Mouse (Mus musculus) heart, embryonic 10.5 days (tissue): ENCODE data around the gene Cacnb4. TPM values are rescaled to one million over a fixed set of nuclear protein-coding genes. Genes with fewer than 3 reads are reported as not detected.
A peak's percentile ranks its signal among the peaks of the same experiment; 100 is the strongest.

Experiments used
- DNase-seq: peaks from one replicate; pipeline ENCODE4 v3.0.0-alpha.2; 2017; ENCODE audit warnings: low spot score
- H3K27ac ChIP-seq: fragments of 300-500 bp; sonication (generic); 2 replicates; pipeline ENCODE4 v1.5.1; 2016; ENCODE audit warnings: mild to moderate bottlenecking
- H3K27me3 ChIP-seq: fragments of 300-500 bp; sonication (generic); 2 replicates; pipeline ENCODE4 v1.6.1; 2016; ENCODE audit warnings: mild to moderate bottlenecking; ENCODE audit not compliant: poor library complexity, insufficient read depth, severe bottlenecking
- H3K36me3 ChIP-seq: fragments of 300-500 bp; sonication (generic); 2 replicates; pipeline ENCODE4 v1.6.1; 2016; ENCODE audit warnings: mild to moderate bottlenecking, moderate library complexity
- H3K4me1 ChIP-seq: fragments of 300-500 bp; sonication (generic); 2 replicates; pipeline ENCODE4 v1.6.1; 2016; ENCODE audit warnings: mild to moderate bottlenecking
- H3K4me3 ChIP-seq: fragments of 300-500 bp; sonication (generic); 2 replicates; pipeline ENCODE4 v1.5.1; 2016; ENCODE audit warnings: mild to moderate bottlenecking, moderate library complexity
- H3K9me3 ChIP-seq: fragments of 300-500 bp; sonication (generic); 2 replicates; pipeline ENCODE4 v1.6.1; 2016; ENCODE audit warnings: mild to moderate bottlenecking, moderate library complexity
- WGBS: fragments of 180-500 bp; shearing (Covaris S2); methylation state at CpG from one replicate; pipeline ENCODE4 v1.1.7; 2016; 5-methylcytosine and 5-hydroxymethylcytosine counted together
- polyA plus RNA-seq: library from polyadenylated mRNA; unstranded; fragments of >200 nt; fragmentation: Nextera tagmentation; extraction: Ambion mirVana; gene quantifications from 2 replicates; pipeline ENCODE4 v1.2.1, GENCODE M21; 2016

Gene Cacnb4
- polyA plus RNA-seq, 1 experiment from 2014 or later, result 0.29 TPM

- peaks cover 13% of the 10 kb centered on the region; the same call in 1 of the 2 replicates for H3K4me1 ChIP-seq
- WGBS, result 35% methylated on average over 5 of the region's 5 CpGs
- no peaks in the 10 kb centered on the region for H3K27me3 ChIP-seq
- peak; percentile 74 for DNase-seq
- H3K27ac ChIP-seq, result peak overlapping the region; percentile 79
- no peaks in the 10 kb centered on the region for H3K9me3 ChIP-seq
- no peak overlapping the region; the same call in 1 of the 2 replicates for H3K4me3 ChIP-seq
- no peaks in the 10 kb centered on the region for H3K36me3 ChIP-seq
These were observed 105.8 kb downstream of the Cacnb4 start for GRCm38 (mm10) chr2:52570781-52571180.

- WGBS, result 82% methylated on average over 11 of the region's 11 CpGs
- H3K27ac ChIP-seq, result peak overlapping the region; percentile 79
- no peaks in the 10 kb centered on the region for H3K36me3 ChIP-seq
- peak; percentile 5 for DNase-seq
- H3K27me3 ChIP-seq, result no peaks in the 10 kb centered on the region
- H3K9me3 ChIP-seq, result no peaks in the 10 kb centered on the region
- no peak overlapping the region; the same call in 1 of the 2 replicates for H3K4me3 ChIP-seq
- peaks cover 13% of the 10 kb centered on the region; the same call in 1 of the 2 replicates for H3K4me1 ChIP-seq
These were observed 106.5 kb downstream of the Cacnb4 start for GRCm38 (mm10) chr2:52570171-52570570.

GRCm38 (mm10) chr2:52568131-52568530, 108.5 kb downstream of the Cacnb4 start:
- H3K4me3 ChIP-seq, result no peak overlapping the region
- H3K36me3 ChIP-seq, result no peaks in the 10 kb centered on the region
- no peaks in the 10 kb centered on the region for H3K27me3 ChIP-seq
- WGBS, result 80% methylated on average over 3 of the region's 3 CpGs
- H3K4me1 ChIP-seq, result peaks cover 13% of the 10 kb centered on the region; the same call in 1 of the 2 replicates
- H3K27ac ChIP-seq, result no peak overlapping the region
- no peaks in the 10 kb centered on the region for H3K9me3 ChIP-seq
- peak; percentile 62 for DNase-seq

- peak; percentile 11 for DNase-seq
- WGBS, result 64% methylated on average over 3 of the region's 3 CpGs
- H3K4me1 ChIP-seq, result peaks cover 13% of the 10 kb centered on the region; the same call in 1 of the 2 replicates
These were observed 109.2 kb downstream of the Cacnb4 start for GRCm38 (mm10) chr2:52567421-52567820.

GRCm38 (mm10) chr2:52563277-52563676, 113.4 kb downstream of the Cacnb4 start:
- peaks cover 3% of the 10 kb centered on the region; the same call in 1 of the 2 replicates for H3K4me1 ChIP-seq
- H3K9me3 ChIP-seq, result no peaks in the 10 kb centered on the region
- WGBS, result 91% methylated on average over 5 of the region's 5 CpGs
- no peak overlapping the region for H3K27ac ChIP-seq
- H3K4me3 ChIP-seq, result no peak overlapping the region
- H3K36me3 ChIP-seq, result no peaks in the 10 kb centered on the region
- H3K27me3 ChIP-seq, result no peaks in the 10 kb centered on the region
- DNase-seq, result peak; percentile 54

More at GRCm38 (mm10) chr2:52567421-52567820, 109.2 kb downstream of the Cacnb4 start:
- no peak overlapping the region for H3K4me3 ChIP-seq
- H3K9me3 ChIP-seq, result no peaks in the 10 kb centered on the region
- H3K36me3 ChIP-seq, result no peaks in the 10 kb centered on the region
- no peak overlapping the region for H3K27ac ChIP-seq
- no peaks in the 10 kb centered on the region for H3K27me3 ChIP-seq

DNA sequence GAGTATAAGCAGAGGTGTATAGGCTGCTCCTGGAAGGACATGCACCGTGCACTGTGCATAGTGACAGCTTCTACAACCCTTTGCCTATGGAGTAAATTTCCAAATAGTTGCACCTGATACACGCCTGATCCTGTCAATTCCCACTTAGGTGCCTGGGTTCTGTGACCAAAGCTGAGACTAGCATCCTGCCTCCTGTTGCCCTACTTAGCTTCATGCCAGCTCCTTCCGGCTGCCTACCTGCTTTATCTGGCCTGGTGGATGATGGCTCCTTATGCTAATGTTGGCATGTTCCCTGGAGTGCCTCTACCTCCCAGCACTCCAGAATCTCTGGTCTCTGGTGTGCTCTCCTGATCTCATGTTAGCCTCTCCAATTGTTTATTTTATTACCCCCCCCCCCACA, 114.3 kb downstream of the Cacnb4 start:
- DNase-seq, result no peak
- Histone ChIP-seq H3K27ac (no peak overlapping the region), H3K36me3 (no peaks in the 10 kb centered on the region), H3K27me3 (no peaks in the 10 kb centered on the region), H3K9me3 (no peaks in the 10 kb centered on the region), H3K4me3 (no peak overlapping the region), H3K4me1 (peaks cover 4% of the 10 kb centered on the region; the same call in 1 of the 2 replicates)
- WGBS, result 85% methylated on average over 3 of the region's 3 CpGs

GRCm38 (mm10) chr2:52561137-52561536, 115.5 kb downstream of the Cacnb4 start:
- H3K4me1 ChIP-seq, result peaks cover 7% of the 10 kb centered on the region; the same call in 1 of the 2 replicates
- 75% methylated on average over 7 of the region's 7 CpGs for WGBS
- DNase-seq, result peak; percentile 33

DNA sequence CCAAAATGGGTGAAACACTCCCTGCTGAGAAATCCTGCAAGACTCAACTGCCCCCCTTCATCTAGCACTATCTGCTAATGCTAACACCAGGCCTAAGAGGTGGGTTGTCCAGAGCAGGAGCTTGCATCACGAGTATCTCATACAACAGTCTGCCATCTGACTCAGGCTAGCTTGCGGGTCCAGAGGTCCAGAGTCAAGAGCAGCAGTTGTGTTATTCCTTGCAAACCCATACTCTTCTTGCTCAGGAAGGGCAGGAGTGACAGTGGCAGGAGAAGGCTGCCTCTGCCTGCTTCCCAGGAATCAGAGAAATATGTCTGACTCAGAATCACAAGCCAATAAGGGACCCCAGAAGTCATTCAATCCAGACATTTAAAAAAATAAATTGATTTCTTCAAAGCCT, 116.4 kb downstream of the Cacnb4 start:
- WGBS, result 58% methylated on average over 2 of the region's 2 CpGs
- H3K36me3 ChIP-seq, result no peaks in the 10 kb centered on the region
- DNase-seq, result peak; percentile 53
- H3K27ac ChIP-seq, result no peak overlapping the region
- H3K4me3 ChIP-seq, result no peak overlapping the region
- peaks cover 11% of the 10 kb centered on the region; the same call in 1 of the 2 replicates for H3K4me1 ChIP-seq
- no peaks in the 10 kb centered on the region for H3K9me3 ChIP-seq
- H3K27me3 ChIP-seq, result no peaks in the 10 kb centered on the region

More at GRCm38 (mm10) chr2:52561137-52561536, 115.5 kb downstream of the Cacnb4 start:
- H3K4me3 ChIP-seq, result no peak overlapping the region
- no peaks in the 10 kb centered on the region for H3K27me3 ChIP-seq
- no peaks in the 10 kb centered on the region for H3K36me3 ChIP-seq
- no peaks in the 10 kb centered on the region for H3K9me3 ChIP-seq
- H3K27ac ChIP-seq, result no peak overlapping the region

DNA sequence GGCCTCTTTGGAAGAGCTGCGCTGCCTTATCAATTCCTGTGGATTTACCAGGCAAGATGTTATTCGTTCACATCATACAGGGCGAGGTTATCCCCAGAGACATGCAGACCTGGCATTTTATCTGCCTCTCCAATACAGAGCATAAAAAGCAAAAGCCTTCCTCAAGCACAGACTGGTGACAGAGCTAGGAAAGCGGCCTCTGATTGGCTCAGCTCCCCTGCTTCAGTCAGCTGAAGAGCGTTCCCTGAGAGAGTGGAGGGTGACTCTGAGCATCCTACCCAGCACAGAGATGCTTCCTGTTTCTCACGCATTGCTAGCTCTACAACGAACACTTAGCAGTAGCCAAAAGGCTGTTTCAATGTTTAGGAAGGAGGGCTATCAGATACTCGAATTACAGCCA, 118.2 kb downstream of the Cacnb4 start:
- Histone ChIP-seq H3K27ac (no peak overlapping the region), H3K4me1 (peaks cover 11% of the 10 kb centered on the region; the same call in 1 of the 2 replicates), H3K27me3 (no peaks in the 10 kb centered on the region), H3K4me3 (no peak overlapping the region), H3K9me3 (no peaks in the 10 kb centered on the region), H3K36me3 (no peaks in the 10 kb centered on the region)
- peak; percentile 61 for DNase-seq
- 49% methylated on average over 8 of the region's 8 CpGs for whole genome bisulfite sequencing

- Histone ChIP-seq H3K36me3 (no peaks in the 10 kb centered on the region), H3K27me3 (no peaks in the 10 kb centered on the region), H3K9me3 (no peaks in the 10 kb centered on the region), H3K4me3 (no peak overlapping the region), H3K4me1 (peaks cover 11% of the 10 kb centered on the region; the same call in 1 of the 2 replicates), H3K27ac (no peak overlapping the region)
- DNase-seq, result peak; percentile 46
- WGBS, result 84% methylated on average over 12 of the region's 12 CpGs
These were observed 118.9 kb downstream of the Cacnb4 start for GRCm38 (mm10) chr2:52557503-52558275.

DNA sequence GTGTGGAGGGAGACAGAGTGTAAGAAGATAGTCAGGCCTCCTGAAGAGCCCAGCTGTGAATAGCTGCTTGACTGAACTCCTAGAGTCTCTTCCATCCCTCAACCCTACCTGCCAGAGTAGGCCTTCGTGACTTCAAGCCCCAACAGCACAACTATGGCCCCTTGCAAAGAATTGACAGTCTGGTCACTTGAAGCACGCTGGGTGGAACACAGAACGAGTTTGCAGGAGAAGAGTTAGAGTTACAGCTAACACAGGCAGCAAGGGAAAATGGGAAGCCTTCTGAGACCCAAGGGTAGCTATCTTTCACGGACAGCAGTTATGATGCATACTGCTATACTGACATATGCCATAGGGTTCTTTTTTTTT, 119.7 kb downstream of the Cacnb4 start:
- DNase-seq, result peak; percentile 54
- no peak overlapping the region for H3K4me3 ChIP-seq
- no peaks in the 10 kb centered on the region for H3K36me3 ChIP-seq
- WGBS, result 79% methylated on average over 4 of the region's 4 CpGs
- no peaks in the 10 kb centered on the region for H3K9me3 ChIP-seq
- no peaks in the 10 kb centered on the region for H3K27me3 ChIP-seq
- H3K27ac ChIP-seq, result no peak overlapping the region
- H3K4me1 ChIP-seq, result peaks cover 11% of the 10 kb centered on the region; the same call in 1 of the 2 replicates

DNA sequence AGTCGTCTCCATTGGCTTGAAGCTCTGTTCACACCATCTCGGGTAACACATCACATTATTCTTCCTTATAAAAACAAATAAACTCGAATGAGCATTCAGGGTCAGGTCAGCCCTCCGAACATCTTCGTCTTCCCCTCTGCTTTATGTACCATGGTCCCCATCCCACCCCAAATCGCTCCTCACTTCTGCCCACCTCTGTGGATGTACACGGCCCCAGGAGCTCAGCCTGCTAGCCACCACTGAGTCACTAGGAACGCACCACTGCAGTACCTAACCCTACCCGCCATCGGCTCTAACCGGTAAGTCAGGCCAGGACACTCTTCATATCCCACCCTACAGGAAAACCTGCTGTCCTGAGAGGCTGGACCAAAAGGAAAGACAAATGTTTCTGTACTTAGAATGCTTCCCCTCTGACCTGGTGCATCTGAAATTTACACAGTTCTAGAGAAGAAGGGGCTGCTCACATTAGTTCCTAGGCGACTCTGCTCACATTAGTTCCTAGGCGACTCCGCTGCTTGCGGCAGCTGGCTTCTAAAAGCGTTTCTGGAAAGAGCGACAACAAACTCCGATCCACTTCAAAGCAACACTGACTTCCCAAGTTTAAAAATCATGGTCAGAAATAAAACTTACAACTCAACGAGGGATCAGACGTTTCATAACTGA, 120.2 kb downstream of the Cacnb4 start:
- DNase-seq, result peak; percentile 69

DNA sequence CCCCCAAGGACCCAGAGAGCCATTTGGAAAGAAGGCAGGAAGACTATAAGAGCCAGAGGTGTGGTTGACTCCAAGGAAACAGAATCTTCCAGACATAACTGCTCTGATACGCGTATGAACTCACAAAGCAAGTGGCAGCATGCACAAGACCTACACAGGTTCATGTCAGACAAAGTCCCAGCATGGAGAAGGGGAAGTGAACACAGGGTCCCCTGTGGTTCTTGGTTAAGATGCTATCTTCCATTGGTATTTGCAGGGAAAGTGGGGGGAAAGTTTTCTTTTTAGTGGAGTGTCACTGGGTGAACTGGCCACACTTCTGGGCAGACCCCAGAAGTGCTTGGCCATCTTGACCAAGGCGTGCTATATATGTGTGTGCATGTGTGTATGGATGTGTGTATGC, 128.2 kb downstream of the Cacnb4 start:
- peak; percentile 45 for DNase-seq
- Histone ChIP-seq H3K4me3 (no peak overlapping the region), H3K27ac (no peak overlapping the region), H3K4me1 (no peaks in the 10 kb centered on the region), H3K9me3 (no peaks in the 10 kb centered on the region), H3K36me3 (no peaks in the 10 kb centered on the region), H3K27me3 (no peaks in the 10 kb centered on the region)
- WGBS, result 86% methylated on average over 3 of the region's 3 CpGs

More for the DNA sequence above, 120.2 kb downstream of the Cacnb4 start:
- H3K27me3 ChIP-seq, result no peaks in the 10 kb centered on the region
- no peak overlapping the region for H3K27ac ChIP-seq
- no peak overlapping the region for H3K4me3 ChIP-seq
- no peaks in the 10 kb centered on the region for H3K36me3 ChIP-seq
- peaks cover 11% of the 10 kb centered on the region; the same call in 1 of the 2 replicates for H3K4me1 ChIP-seq
- H3K9me3 ChIP-seq, result no peaks in the 10 kb centered on the region
- WGBS, result 84% methylated on average over 20 of the region's 20 CpGs
